ENCODE assay signal across 21 mouse cellular contexts in genomic region chr9:67118880-67119644, GRCm38 (mm10).
A peak's percentile ranks its signal among the peaks of the same experiment; 100 is the strongest.
DNase-seq lines count a peak whose midpoint lies in the region; ATAC-seq and TF ChIP-seq lines count a peak whose summit lies in the region.
"Had no signal": no experiment of that assay in that cellular context is flagged by ENCODE, and none has a peak within 500 bp of the region (broad histone marks: within the 10 kb centered on the region; RNA-seq: fewer than 3 reads in every experiment).

No protein-coding gene starts in this region.

- DNase-seq in gastrocnemius, adult 2 months = peak; percentile 14
- no peak for DNase-seq in gastrocnemius, adult 18-20 months (ENCODE audit: low spot score)
- peak; percentile 72 for DNase-seq in kidney, postnatal 0 days (ENCODE audit: low spot score)
- no peak for DNase-seq in kidney, postnatal 36 days
- no peak for DNase-seq in cerebellum, adult 2 months
- DNase-seq: adrenal gland, adult 8-10 months; adrenal gland, postnatal 25 days; cerebellum, adult 11-12 months; cerebellum, adult 9-10 months; cerebellum, postnatal 14 days; gastrocnemius, postnatal 14 days; heart, adult 11 months had no signal

- no peak overlapping the region for H3K9ac ChIP-seq in kidney, postnatal 0 days (ENCODE audit: low read depth, low read length)
- no peak overlapping the region for H3K9ac ChIP-seq in intestine, embryonic 16.5 days (ENCODE audit: low read depth, low read length)
- H3K9ac ChIP-seq in limb, embryonic 12.5 days (replicated peaks) = no peak overlapping the region
- no peak overlapping the region for H3K9ac ChIP-seq in forebrain, embryonic 16.5 days (replicated peaks; ENCODE audit: low read depth, low read length)
- H3K9ac ChIP-seq: forebrain, embryonic 13.5 days; hindbrain, embryonic 12.5 days; hindbrain, embryonic 15.5 days had no signal

- no peak for TF ChIP-seq POLR2A in cerebellum, adult 2 months (IDR thresholded peaks at IDR 0.05; ENCODE audit: borderline replicate concordance, insufficient read depth, low read length)

- H3K4me2 ChIP-seq in kidney, postnatal 0 days (ENCODE audit: low read length) = no peak overlapping the region
- H3K4me2 ChIP-seq in intestine, embryonic 16.5 days (ENCODE audit: low read depth, low read length) = peak overlapping the region; percentile 41
- H3K4me2 ChIP-seq in limb, embryonic 12.5 days = no peak overlapping the region
- no peak overlapping the region for H3K4me2 ChIP-seq in forebrain, embryonic 16.5 days (ENCODE audit: low read length)
- H3K4me2 ChIP-seq: forebrain, embryonic 13.5 days; heart, embryonic 11.5 days; hindbrain, embryonic 12.5 days; hindbrain, embryonic 15.5 days had no signal

- ATAC-seq in kidney, postnatal 0 days (replicated peaks; ENCODE audit: low FRiP score, low read depth) = no peak
- peak; percentile 80 for ATAC-seq in intestine, embryonic 16.5 days
- peak; percentile 20; the same call in 1 of the 2 replicates for ATAC-seq in limb, embryonic 12.5 days (ENCODE audit: insufficient number of reproducible peaks, insufficient read depth, low FRiP score, low TSS enrichment, low read depth)
- no peak for ATAC-seq in forebrain, embryonic 16.5 days
- ATAC-seq: activated CD4-positive, CD25-positive, alpha-beta regulatory T cell, adult 4 months; forebrain, embryonic 13.5 days had no signal

- 0 out of 2 replicates have a peak, but pooled peaks cover 8% of the 10 kb centered on the region for H3K4me1 ChIP-seq in kidney, postnatal 0 days (replicated peaks; ENCODE audit: insufficient read depth, low read length)
- peaks cover 45% of the 10 kb centered on the region for H3K4me1 ChIP-seq in intestine, embryonic 16.5 days (ENCODE audit: control insufficient read depth, insufficient read depth, low read length)
- peaks cover 41% of the 10 kb centered on the region for H3K4me1 ChIP-seq in limb, embryonic 12.5 days (replicated peaks)
- H3K4me1 ChIP-seq in forebrain, embryonic 16.5 days (replicated peaks; ENCODE audit: control insufficient read depth, insufficient read depth, low read length) = no peaks in the 10 kb centered on the region
- no peaks in the 10 kb centered on the region for H3K4me1 ChIP-seq in cerebellum, adult 2 months (ENCODE audit: control insufficient read depth, insufficient read depth, low read length)
- H3K4me1 ChIP-seq: forebrain, embryonic 13.5 days; hindbrain, embryonic 12.5 days; hindbrain, embryonic 15.5 days had no signal

- 24% methylated on average over 6 of the region's 6 CpGs for WGBS in kidney, postnatal 0 days
- WGBS in intestine, embryonic 16.5 days = 44% methylated on average over 6 of the region's 6 CpGs
- 38% methylated on average over 6 of the region's 6 CpGs for WGBS in limb, embryonic 12.5 days
- 92% methylated on average over 6 of the region's 6 CpGs for WGBS in forebrain, embryonic 16.5 days
- WGBS in cerebellum, adult 2 months = 88% methylated on average over 6 of the region's 6 CpGs

- no peaks in the 10 kb centered on the region for H3K27me3 ChIP-seq in kidney, postnatal 0 days (ENCODE audit: insufficient read depth, low read length)
- H3K27me3 ChIP-seq in intestine, embryonic 16.5 days (replicated peaks; ENCODE audit: control insufficient read depth, insufficient read depth, low read length) = no peaks in the 10 kb centered on the region
- H3K27me3 ChIP-seq in limb, embryonic 12.5 days = no peaks in the 10 kb centered on the region
- H3K27me3 ChIP-seq in forebrain, embryonic 16.5 days (replicated peaks; ENCODE audit: control insufficient read depth, insufficient read depth, low read length) = no peaks in the 10 kb centered on the region
- no peaks in the 10 kb centered on the region for H3K27me3 ChIP-seq in cerebellum, adult 2 months (ENCODE audit: control insufficient read depth, insufficient read depth, low read length)
- H3K27me3 ChIP-seq: forebrain, embryonic 13.5 days; hindbrain, embryonic 12.5 days; hindbrain, embryonic 15.5 days had no signal

- H3K4me3 ChIP-seq in gastrocnemius, adult 2 months = no peak overlapping the region
- no peak overlapping the region for H3K4me3 ChIP-seq in kidney, postnatal 0 days (replicated peaks; ENCODE audit: low read depth, low read length)
- H3K4me3 ChIP-seq in intestine, embryonic 16.5 days (ENCODE audit: low read length) = no peak overlapping the region
- H3K4me3 ChIP-seq in limb, embryonic 12.5 days (replicated peaks) = no peak overlapping the region
- no peak overlapping the region for H3K4me3 ChIP-seq in forebrain, embryonic 16.5 days (replicated peaks; ENCODE audit: low read length)
- H3K4me3 ChIP-seq in cerebellum, adult 2 months (replicated peaks; ENCODE audit: insufficient read depth, low read depth, low read length) = no peak overlapping the region
- H3K4me3 ChIP-seq: forebrain, embryonic 10.5 days; forebrain, embryonic 13.5 days; hindbrain, embryonic 12.5 days; hindbrain, embryonic 15.5 days had no signal

- intact Hi-C loops in gastrocnemius, adult 2 months (cut with DNase I) = no loop called here

- TF ChIP-seq CTCF in gastrocnemius, adult 2 months (IDR thresholded peaks at IDR 0.05) = no peak
- TF ChIP-seq CTCF in kidney, postnatal 0 days (IDR thresholded peaks at IDR 0.05; ENCODE audit: low read depth) = no peak
- TF ChIP-seq CTCF in cerebellum, adult 2 months (IDR thresholded peaks at IDR 0.05; ENCODE audit: borderline replicate concordance, insufficient read depth, low read depth, low read length) = no peak

- no peaks in the 10 kb centered on the region for H3K36me3 ChIP-seq in kidney, postnatal 0 days (ENCODE audit: insufficient read depth, low read length)
- no peaks in the 10 kb centered on the region for H3K36me3 ChIP-seq in intestine, embryonic 16.5 days (ENCODE audit: control insufficient read depth, insufficient read depth, low read length)
- no peaks in the 10 kb centered on the region for H3K36me3 ChIP-seq in limb, embryonic 12.5 days
- H3K36me3 ChIP-seq in forebrain, embryonic 16.5 days (ENCODE audit: control insufficient read depth, insufficient read depth) = no peaks in the 10 kb centered on the region
- H3K36me3 ChIP-seq: forebrain, embryonic 10.5 days; hindbrain, embryonic 12.5 days; hindbrain, embryonic 15.5 days had no signal

- no peaks in the 10 kb centered on the region for H3K9me3 ChIP-seq in kidney, postnatal 0 days (replicated peaks; ENCODE audit: low read length)
- H3K9me3 ChIP-seq in intestine, embryonic 16.5 days (ENCODE audit: control insufficient read depth, low read length) = no peaks in the 10 kb centered on the region
- H3K9me3 ChIP-seq in limb, embryonic 12.5 days = no peaks in the 10 kb centered on the region
- H3K9me3 ChIP-seq in forebrain, embryonic 16.5 days (ENCODE audit: control insufficient read depth, low read length) = no peaks in the 10 kb centered on the region
- H3K9me3 ChIP-seq: forebrain, embryonic 10.5 days; forebrain, embryonic 13.5 days; hindbrain, embryonic 12.5 days; hindbrain, embryonic 15.5 days had no signal

- peak overlapping the region; percentile 20 for H3K27ac ChIP-seq in gastrocnemius, adult 2 months
- H3K27ac ChIP-seq in kidney, postnatal 0 days = no peak overlapping the region
- H3K27ac ChIP-seq in intestine, embryonic 16.5 days (ENCODE audit: low read length) = peak overlapping the region; percentile 87
- H3K27ac ChIP-seq in limb, embryonic 12.5 days = no peak overlapping the region
- H3K27ac ChIP-seq in forebrain, embryonic 16.5 days (ENCODE audit: low read length) = no peak overlapping the region
- no peak overlapping the region for H3K27ac ChIP-seq in cerebellum, adult 2 months (ENCODE audit: insufficient read depth, low read length)
- H3K27ac ChIP-seq: forebrain, embryonic 10.5 days; forebrain, embryonic 13.5 days; hindbrain, embryonic 12.5 days; hindbrain, embryonic 15.5 days had no signal

Comparison
In these comparisons a context has a peak if more than half of its experiments do, and no peak if none do; other contexts are left out.
1. DNase-seq: peak in gastrocnemius, adult 2 months (single experiment) and kidney, postnatal 0 days (single experiment); none in gastrocnemius, adult 18-20 months (single experiment), kidney, postnatal 36 days (0 of 2) and cerebellum, adult 2 months (0 of 2).
2. H3K27ac ChIP-seq: peak in gastrocnemius, adult 2 months (single experiment) and intestine, embryonic 16.5 days (single experiment); none in kidney, postnatal 0 days (single experiment), limb, embryonic 12.5 days (single experiment), forebrain, embryonic 16.5 days (single experiment) and cerebellum, adult 2 months (single experiment).
3. ATAC-seq: peak in intestine, embryonic 16.5 days (single experiment) and limb, embryonic 12.5 days (single experiment); none in kidney, postnatal 0 days (single experiment) and forebrain, embryonic 16.5 days (single experiment).